Mouse (Mus musculus) stomach, embryonic 14.5 days (tissue): Measurements from ENCODE around the gene Etv5. TPM values are rescaled to one million over a fixed set of nuclear protein-coding genes. Genes with fewer than 3 reads are reported as not detected.

Source experiments
- ATAC-seq: fragments of 200-750 bp; cut with Nextera tagmentation; 2 replicates; pipeline ENCODE4 v1.8.0; 2017; ENCODE audit warnings: low read depth, moderate TSS enrichment; ENCODE audit not compliant: insufficient number of reproducible peaks, insufficient read depth, low FRiP score
- H3K27ac ChIP-seq: fragments of 300-500 bp; sonication (generic); 2 replicates; pipeline ENCODE4 v1.5.1; 2014; ENCODE audit warnings: mild to moderate bottlenecking, low read length, moderate library complexity, mixed read lengths
- H3K27me3 ChIP-seq: fragments of 300-500 bp; sonication (generic); 2 replicates; pipeline ENCODE4 v1.6.1; 2014; ENCODE audit warnings: low read length, control low read depth, mixed read lengths; ENCODE audit not compliant: control insufficient read depth, insufficient read depth
- H3K36me3 ChIP-seq: fragments of 300-500 bp; sonication (generic); 2 replicates; pipeline ENCODE4 v1.6.1; 2014; ENCODE audit warnings: mild to moderate bottlenecking, control low read depth, low read length, moderate library complexity, mixed read lengths; ENCODE audit not compliant: control insufficient read depth, insufficient read depth
- H3K4me1 ChIP-seq: fragments of 300-500 bp; sonication (generic); 2 replicates; pipeline ENCODE4 v1.6.1; 2014; ENCODE audit warnings: low read length, control low read depth, mixed read lengths; ENCODE audit not compliant: control insufficient read depth, insufficient read depth
- H3K4me2 ChIP-seq: fragments of 300-500 bp; sonication (generic); replicated peaks from 2 replicates; pipeline ENCODE4 v1.6.1; 2014; ENCODE audit warnings: low read depth, low read length, control low read depth
- H3K4me3 ChIP-seq: fragments of 300-500 bp; sonication (generic); 2 replicates; pipeline ENCODE4 v1.5.1; 2014; ENCODE audit warnings: low read depth, low read length, control low read depth
- H3K9ac ChIP-seq: fragments of 300-500 bp; sonication (generic); replicated peaks from 2 replicates; pipeline ENCODE4 v1.6.1; 2014; ENCODE audit warnings: low read depth, mild to moderate bottlenecking, control low read depth, low read length, moderate library complexity, mixed read lengths
- H3K9me3 ChIP-seq: fragments of 300-500 bp; sonication (generic); 2 replicates; pipeline ENCODE4 v1.6.1; 2016; ENCODE audit warnings: low read depth, low read length, control low read depth; ENCODE audit not compliant: control insufficient read depth
- WGBS: fragments of 180-500 bp; shearing (Covaris S2); extraction: QIAGEN DNeasy Blood & Tissue Kit; methylation state at CpG from one replicate; pipeline ENCODE4 v1.1.7; 2014; 5-methylcytosine and 5-hydroxymethylcytosine counted together
- polyA plus RNA-seq: library from polyadenylated mRNA; unstranded; fragments of >200 nt; fragmentation: Nextera tagmentation; extraction: Ambion mirVana; gene quantifications from 2 replicates; pipeline ENCODE4 v1.2.1, GENCODE M21; 2014

The Etv5 gene
- 17.6 and 19.4 TPM in 2 replicates for polyA plus RNA-seq

- Histone ChIP-seq H3K9me3 (no peaks in the 10 kb centered on the region), H3K27ac (peak within 1 kb of the TSS; percentile 71)
- ATAC-seq: peak; percentile 98
These were observed at the start of gene Etv5 for GRCm38 (mm10) chr16:22439499-22440177. Gene Etv5 (minus strand): TSS chr16:22439719.

GRCm38 (mm10) chr16:22483900-22484299 is 44.4 kb upstream of the Etv5 start:
- no peak for ATAC-seq

More at GRCm38 (mm10) chr16:22439499-22440177, at the start of gene Etv5:
- Histone ChIP-seq H3K4me1 (peaks cover 11% of the 10 kb centered on the region), H3K27me3 (no peaks in the 10 kb centered on the region), H3K36me3 (no peaks in the 10 kb centered on the region), H3K4me3 (peak within 1 kb of the TSS; percentile 73), H3K4me2 (peak within 1 kb of the TSS; percentile 95), H3K9ac (peak within 1 kb of the TSS; percentile 53; the same call in 1 of the 2 replicates)
- WGBS: under 1% methylated on average over 63 of the region's 63 CpGs

GRCm38 (mm10) chr16:22479322-22479721 is 39.8 kb upstream of the Etv5 start:
- Histone ChIP-seq H3K27me3 (no peaks in the 10 kb centered on the region), H3K27ac (no peak overlapping the region), H3K4me2 (no peak overlapping the region), H3K4me3 (no peak overlapping the region), H3K9ac (no peak overlapping the region), H3K9me3 (no peaks in the 10 kb centered on the region), H3K4me1 (no peaks in the 10 kb centered on the region), H3K36me3 (no peaks in the 10 kb centered on the region)
- no peak for ATAC-seq
- WGBS: 92% methylated on average over 8 of the region's 8 CpGs

More at GRCm38 (mm10) chr16:22483900-22484299, 44.4 kb upstream of the Etv5 start:
- no peak overlapping the region for H3K4me3 ChIP-seq
- no peak overlapping the region for H3K4me2 ChIP-seq
- no peaks in the 10 kb centered on the region for H3K36me3 ChIP-seq
- H3K27ac ChIP-seq: no peak overlapping the region
- no peaks in the 10 kb centered on the region for H3K27me3 ChIP-seq
- no peaks in the 10 kb centered on the region for H3K4me1 ChIP-seq
- H3K9ac ChIP-seq: no peak overlapping the region
- WGBS: 79% methylated on average over 1 of the region's 1 CpGs
- H3K9me3 ChIP-seq: no peaks in the 10 kb centered on the region

- no peaks in the 10 kb centered on the region for H3K36me3 ChIP-seq
- no peaks in the 10 kb centered on the region for H3K27me3 ChIP-seq
- no peak overlapping the region for H3K4me3 ChIP-seq
- H3K9me3 ChIP-seq: no peaks in the 10 kb centered on the region
- H3K4me2 ChIP-seq: no peak overlapping the region
- H3K27ac ChIP-seq: no peak overlapping the region
- H3K9ac ChIP-seq: no peak overlapping the region
- 88% methylated on average over 2 of the region's 2 CpGs for WGBS
- no peak for ATAC-seq
- no peaks in the 10 kb centered on the region for H3K4me1 ChIP-seq
These were observed 32.2 kb upstream of the Etv5 start for GRCm38 (mm10) chr16:22471728-22472127.

- Histone ChIP-seq H3K27ac (no peak overlapping the region), H3K9me3 (no peaks in the 10 kb centered on the region), H3K36me3 (no peaks in the 10 kb centered on the region), H3K4me1 (no peaks in the 10 kb centered on the region), H3K9ac (no peak overlapping the region), H3K4me2 (no peak overlapping the region), H3K4me3 (no peak overlapping the region), H3K27me3 (no peaks in the 10 kb centered on the region)
- WGBS: 69% methylated on average over 11 of the region's 11 CpGs
- no peak for ATAC-seq
These were observed 29.9 kb upstream of the Etv5 start for GRCm38 (mm10) chr16:22469385-22469784.

GRCm38 (mm10) chr16:22467111-22467510 is 27.6 kb upstream of the Etv5 start:
- Histone ChIP-seq H3K9ac (no peak overlapping the region), H3K4me3 (no peak overlapping the region), H3K9me3 (no peaks in the 10 kb centered on the region), H3K27ac (no peak overlapping the region), H3K4me2 (no peak overlapping the region), H3K36me3 (no peaks in the 10 kb centered on the region), H3K4me1 (no peaks in the 10 kb centered on the region), H3K27me3 (no peaks in the 10 kb centered on the region)
- 86% methylated on average over 2 of the region's 2 CpGs for WGBS
- ATAC-seq: no peak

- no peak overlapping the region for H3K4me2 ChIP-seq
- no peak overlapping the region for H3K27ac ChIP-seq
- no peaks in the 10 kb centered on the region for H3K9me3 ChIP-seq
- ATAC-seq: no peak
- H3K36me3 ChIP-seq: no peaks in the 10 kb centered on the region
- WGBS: 72% methylated on average over 11 of the region's 11 CpGs
- no peak overlapping the region for H3K9ac ChIP-seq
- H3K27me3 ChIP-seq: no peaks in the 10 kb centered on the region
- H3K4me3 ChIP-seq: no peak overlapping the region
- H3K4me1 ChIP-seq: no peaks in the 10 kb centered on the region
These were observed 26.9 kb upstream of the Etv5 start for GRCm38 (mm10) chr16:22466381-22466780.

- H3K4me3 ChIP-seq: no peak overlapping the region
- H3K36me3 ChIP-seq: no peaks in the 10 kb centered on the region
- no peak overlapping the region for H3K9ac ChIP-seq
- H3K4me2 ChIP-seq: no peak overlapping the region
- no peaks in the 10 kb centered on the region for H3K4me1 ChIP-seq
- no peaks in the 10 kb centered on the region for H3K9me3 ChIP-seq
- H3K27me3 ChIP-seq: no peaks in the 10 kb centered on the region
- WGBS: 85% methylated on average over 3 of the region's 3 CpGs
- H3K27ac ChIP-seq: no peak overlapping the region
- no peak for ATAC-seq
These were observed 22.7 kb upstream of the Etv5 start for GRCm38 (mm10) chr16:22462220-22462619.

- Histone ChIP-seq H3K36me3 (no peaks in the 10 kb centered on the region), H3K4me1 (no peaks in the 10 kb centered on the region), H3K9me3 (no peaks in the 10 kb centered on the region), H3K27me3 (no peaks in the 10 kb centered on the region), H3K27ac (no peak overlapping the region), H3K4me2 (no peak overlapping the region), H3K9ac (no peak overlapping the region), H3K4me3 (no peak overlapping the region)
- 60% methylated on average over 6 of the region's 6 CpGs for WGBS
- no peak for ATAC-seq
These were observed 22.2 kb upstream of the Etv5 start for GRCm38 (mm10) chr16:22461728-22462127.
